Mouse (Mus musculus) CD8-positive naive resting alpha-beta T cell, adult 2 months (primary cell): Measurements from ENCODE around the gene Zfyve9.

ENCODE experiments used
- DNase-seq, 2 experiments: peaks; one replicate each; pipeline ENCODE4 v3.0.0; 2022; ENCODE audit warnings: low read depth in 2 of 2, low spot score in 2 of 2

Zfyve9 gene

GRCm38 (mm10) chr4:108619165-108619564, 161.4 kb downstream of the Zfyve9 start:
- no peak for DNase-seq

GRCm38 (mm10) chr4:108618586-108618985, 162.0 kb downstream of the Zfyve9 start:
- no peak for DNase-seq

GRCm38 (mm10) chr4:108610935-108611334, 169.7 kb downstream of the Zfyve9 start:
- DNase-seq, result no peak

- DNase-seq, result no peak
Measured at GRCm38 (mm10) chr4:108608651-108609050, 171.9 kb downstream of the Zfyve9 start.

- no peak for DNase-seq
Measured at GRCm38 (mm10) chr4:108601870-108602269, 178.7 kb downstream of the Zfyve9 start.

GRCm38 (mm10) chr4:108598306-108598705, 182.3 kb downstream of the Zfyve9 start:
- DNase-seq, result no peak

- no peak for DNase-seq
Measured at GRCm38 (mm10) chr4:108595785-108596184, 184.8 kb downstream of the Zfyve9 start.

GRCm38 (mm10) chr4:108593376-108593775, 187.2 kb downstream of the Zfyve9 start:
- no peak for DNase-seq
